Mouse (Mus musculus) kidney, embryonic 15.5 days (tissue): ENCODE data around the gene Gja10. TPM values are rescaled to one million over a fixed set of nuclear protein-coding genes. Genes with fewer than 3 reads are reported as not detected.
A peak's percentile ranks its signal among the peaks of the same experiment; 100 is the strongest.

Source experiments
- ATAC-seq: fragments of 200-750 bp; cut with Nextera tagmentation; replicated peaks from 2 replicates; pipeline ENCODE4 v1.8.0; 2017; ENCODE audit warnings: moderate TSS enrichment; ENCODE audit not compliant: low FRiP score
- H3K27ac ChIP-seq: fragments of 300-500 bp; sonication (generic); 2 replicates; pipeline ENCODE4 v1.5.1; 2015; ENCODE audit warnings: mild to moderate bottlenecking, inconsistent platforms
- H3K27me3 ChIP-seq: fragments of 300-500 bp; sonication (generic); 2 replicates; pipeline ENCODE4 v1.6.1; 2015; ENCODE audit warnings: inconsistent platforms
- H3K36me3 ChIP-seq: fragments of 300-500 bp; sonication (generic); 2 replicates; pipeline ENCODE4 v1.6.1; 2015; ENCODE audit warnings: inconsistent platforms
- H3K4me1 ChIP-seq: fragments of 300-500 bp; sonication (generic); 2 replicates; pipeline ENCODE4 v1.6.1; 2015; ENCODE audit warnings: inconsistent platforms
- H3K4me2 ChIP-seq: fragments of 300-500 bp; sonication (generic); 2 replicates; pipeline ENCODE4 v1.6.1; 2015; ENCODE audit warnings: moderate library complexity, mild to moderate bottlenecking, inconsistent platforms
- H3K4me3 ChIP-seq: fragments of 300-500 bp; sonication (generic); replicated peaks from 2 replicates; pipeline ENCODE4 v1.5.1; 2015; ENCODE audit warnings: mild to moderate bottlenecking, inconsistent platforms
- H3K9ac ChIP-seq: fragments of 300-500 bp; sonication (generic); 2 replicates; pipeline ENCODE4 v1.6.1; 2015; ENCODE audit warnings: mild to moderate bottlenecking, inconsistent platforms
- H3K9me3 ChIP-seq: fragments of 300-500 bp; sonication (generic); replicated peaks from 2 replicates; pipeline ENCODE4 v1.6.1; 2016; ENCODE audit warnings: inconsistent platforms
- WGBS: fragments of 180-500 bp; shearing (Covaris S2); methylation state at CpG from one replicate; pipeline ENCODE4 v1.1.7; 2015; ENCODE audit warnings: mixed read lengths; 5-methylcytosine and 5-hydroxymethylcytosine counted together
- polyA plus RNA-seq: library from polyadenylated mRNA; unstranded; fragments of >200 nt; fragmentation: Nextera tagmentation; extraction: Ambion mirVana; gene quantifications from 2 replicates; pipeline ENCODE4 v1.2.1, GENCODE M21; 2015

Gja10 gene
- polyA plus RNA-seq, 1 experiment from 2014 or later: not detected

- H3K9me3 ChIP-seq: no peaks in the 10 kb centered on the region
- H3K4me1 ChIP-seq: peaks cover 10% of the 10 kb centered on the region; the same call in 1 of the 2 replicates
- no peak for ATAC-seq
- no peak overlapping the region for H3K27ac ChIP-seq
- WGBS: 90% methylated on average over 5 of the region's 5 CpGs
- H3K27me3 ChIP-seq: no peaks in the 10 kb centered on the region
- no peaks in the 10 kb centered on the region; the same call in 1 of the 2 replicates for H3K36me3 ChIP-seq
- no peak overlapping the region for H3K4me2 ChIP-seq
- no peak overlapping the region for H3K9ac ChIP-seq
- no peak overlapping the region for H3K4me3 ChIP-seq
Measured at GRCm38 (mm10) chr4:32573586-32573985, 29.0 kb downstream of the Gja10 start.

DNA sequence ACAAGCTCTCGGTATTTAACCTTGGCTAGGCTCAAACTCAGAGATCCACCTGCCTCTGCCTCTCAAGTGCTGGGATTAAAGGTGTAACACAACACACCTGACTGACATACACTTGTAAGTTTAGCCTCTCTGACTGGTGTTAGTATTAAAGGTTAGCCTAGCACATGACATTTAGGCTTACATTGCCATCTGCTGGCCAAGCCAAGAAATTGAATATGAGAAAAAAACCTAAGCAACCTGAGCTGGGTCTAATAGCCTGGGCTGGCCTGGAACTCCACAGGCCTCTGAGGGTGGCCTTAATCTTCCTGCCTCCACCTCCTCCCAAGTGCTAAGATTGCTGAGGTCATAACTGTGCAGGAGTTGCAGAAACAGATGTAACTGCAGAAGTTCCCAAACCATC, 30.4 kb downstream of the Gja10 start:
- WGBS: 58% methylated on average over 1 of the region's 1 CpGs
- H3K9me3 ChIP-seq: no peaks in the 10 kb centered on the region
- H3K4me3 ChIP-seq: no peak overlapping the region
- H3K27ac ChIP-seq: no peak overlapping the region
- no peak overlapping the region for H3K4me2 ChIP-seq
- no peaks in the 10 kb centered on the region for H3K27me3 ChIP-seq
- ATAC-seq: peak; percentile 52; the same call in 1 of the 2 replicates
- no peaks in the 10 kb centered on the region; the same call in 1 of the 2 replicates for H3K36me3 ChIP-seq
- no peak overlapping the region for H3K9ac ChIP-seq
- H3K4me1 ChIP-seq: peaks cover 10% of the 10 kb centered on the region; the same call in 1 of the 2 replicates

DNA sequence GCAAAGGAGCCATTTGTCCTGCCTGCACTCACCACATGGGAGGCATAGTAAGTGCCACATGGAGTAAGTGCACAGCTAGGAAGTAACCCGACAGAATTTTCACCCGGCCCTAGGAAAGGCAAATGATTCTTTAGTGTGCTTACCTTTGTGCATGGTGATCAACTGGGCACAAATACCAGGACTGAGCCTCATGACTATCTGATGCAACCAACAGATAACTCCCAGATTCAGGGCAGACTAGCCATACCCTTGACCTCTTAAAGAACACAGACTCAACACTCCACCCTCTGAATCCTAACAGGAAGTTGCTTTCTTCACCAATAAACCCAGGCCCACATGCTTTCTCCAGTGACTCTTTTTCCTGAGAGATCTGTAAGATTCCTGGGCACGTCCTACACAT, 31.1 kb downstream of the Gja10 start:
- no peak overlapping the region for H3K9ac ChIP-seq
- no peak overlapping the region for H3K27ac ChIP-seq
- H3K27me3 ChIP-seq: no peaks in the 10 kb centered on the region
- no peak for ATAC-seq
- H3K4me2 ChIP-seq: no peak overlapping the region
- H3K4me1 ChIP-seq: peaks cover 10% of the 10 kb centered on the region; the same call in 1 of the 2 replicates
- H3K36me3 ChIP-seq: no peaks in the 10 kb centered on the region; the same call in 1 of the 2 replicates
- H3K4me3 ChIP-seq: no peak overlapping the region
- 56% methylated on average over 3 of the region's 3 CpGs for WGBS
- no peaks in the 10 kb centered on the region for H3K9me3 ChIP-seq

DNA sequence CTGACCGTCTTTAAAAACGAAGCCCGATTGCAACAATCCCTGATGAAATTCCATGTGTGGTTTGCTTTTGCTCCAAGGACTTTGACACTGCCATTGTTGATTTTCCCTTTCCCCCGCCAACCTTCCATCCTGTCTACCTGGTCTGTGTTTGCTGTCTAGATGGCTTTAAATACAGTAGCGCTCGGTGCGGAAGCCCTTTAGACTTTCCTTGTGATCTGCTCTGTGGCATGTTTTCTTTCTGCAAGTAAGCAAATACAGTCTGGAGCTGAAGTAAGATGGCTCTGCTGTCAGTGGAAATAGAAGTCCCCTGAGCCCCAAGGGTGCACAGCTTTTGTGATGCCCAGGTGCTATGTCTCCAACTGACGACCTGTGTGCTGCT, 31.6 kb downstream of the Gja10 start:
- WGBS: 71% methylated on average over 8 of the region's 8 CpGs
- no peaks in the 10 kb centered on the region for H3K27me3 ChIP-seq
- no peak overlapping the region for H3K4me2 ChIP-seq
- no peak overlapping the region for H3K9ac ChIP-seq
- H3K9me3 ChIP-seq: no peaks in the 10 kb centered on the region
- no peaks in the 10 kb centered on the region; the same call in 1 of the 2 replicates for H3K36me3 ChIP-seq
- peaks cover 10% of the 10 kb centered on the region; the same call in 1 of the 2 replicates for H3K4me1 ChIP-seq
- no peak overlapping the region for H3K4me3 ChIP-seq
- ATAC-seq: no peak
- no peak overlapping the region for H3K27ac ChIP-seq

- Histone ChIP-seq H3K4me1 (peaks cover 10% of the 10 kb centered on the region; the same call in 1 of the 2 replicates), H3K36me3 (no peaks in the 10 kb centered on the region; the same call in 1 of the 2 replicates), H3K9ac (no peak overlapping the region), H3K4me3 (no peak overlapping the region), H3K27ac (no peak overlapping the region), H3K4me2 (no peak overlapping the region), H3K9me3 (no peaks in the 10 kb centered on the region), H3K27me3 (no peaks in the 10 kb centered on the region)
- 61% methylated on average over 17 of the region's 17 CpGs for WGBS
- ATAC-seq: no peak
Measured at GRCm38 (mm10) chr4:32569995-32570938, 32.3 kb downstream of the Gja10 start.

DNA sequence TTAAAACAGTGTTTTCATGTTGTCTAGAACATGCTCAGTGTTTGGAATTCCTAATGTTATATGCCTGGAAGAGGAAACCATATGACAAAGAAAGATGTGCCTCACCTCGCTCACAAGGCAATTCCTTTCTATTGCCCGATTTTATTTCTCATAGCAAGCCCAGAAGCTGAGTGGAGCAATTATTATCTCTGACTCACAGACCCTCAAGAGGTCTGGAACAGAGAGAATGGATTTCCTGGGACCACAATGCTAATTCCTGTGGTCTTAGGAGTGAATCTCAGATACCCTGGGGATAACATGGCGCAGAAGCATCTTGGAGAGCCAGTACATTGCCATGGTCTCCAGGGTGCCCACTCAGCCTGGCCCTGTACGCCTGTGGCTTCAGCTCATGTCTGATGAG, 33.5 kb downstream of the Gja10 start:
- no peaks in the 10 kb centered on the region for H3K9me3 ChIP-seq
- no peak overlapping the region for H3K4me2 ChIP-seq
- no peak overlapping the region for H3K4me3 ChIP-seq
- ATAC-seq: no peak
- H3K4me1 ChIP-seq: peaks cover 10% of the 10 kb centered on the region; the same call in 1 of the 2 replicates
- no peak overlapping the region for H3K9ac ChIP-seq
- WGBS: 84% methylated on average over 4 of the region's 4 CpGs
- H3K27ac ChIP-seq: no peak overlapping the region
- no peaks in the 10 kb centered on the region for H3K27me3 ChIP-seq
- no peaks in the 10 kb centered on the region; the same call in 1 of the 2 replicates for H3K36me3 ChIP-seq

- Histone ChIP-seq H3K36me3 (peaks cover 18% of the 10 kb centered on the region), H3K27me3 (no peaks in the 10 kb centered on the region), H3K4me1 (peaks cover 19% of the 10 kb centered on the region), H3K4me2 (no peak overlapping the region), H3K4me3 (no peak overlapping the region), H3K9me3 (no peaks in the 10 kb centered on the region), H3K27ac (no peak overlapping the region), H3K9ac (no peak overlapping the region)
- WGBS: 84% methylated on average over 8 of the region's 8 CpGs
- no peak for ATAC-seq
Measured at GRCm38 (mm10) chr4:32564918-32565317, 37.6 kb downstream of the Gja10 start.

DNA sequence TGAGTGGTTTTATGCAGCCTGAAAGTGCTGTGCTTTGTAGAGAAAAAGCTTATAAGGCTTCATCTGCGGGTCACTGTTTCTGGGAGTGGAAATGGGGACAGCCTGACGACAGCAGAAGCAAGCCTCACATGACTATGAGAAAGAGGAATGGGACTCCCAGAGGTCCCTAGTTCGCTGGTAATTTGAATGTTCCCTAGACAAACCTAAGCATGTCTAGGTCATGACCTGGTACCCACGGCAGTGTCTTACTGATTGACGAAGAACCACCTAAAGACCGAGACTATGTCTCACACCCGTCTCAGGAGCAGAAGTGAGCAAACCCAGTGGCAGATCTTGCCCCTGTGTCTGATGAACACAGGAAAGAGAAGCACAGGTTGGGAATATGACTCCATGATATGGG, 38.1 kb downstream of the Gja10 start:
- WGBS: 81% methylated on average over 7 of the region's 7 CpGs
- no peak overlapping the region for H3K27ac ChIP-seq
- peaks cover 16% of the 10 kb centered on the region for H3K4me1 ChIP-seq

DNA sequence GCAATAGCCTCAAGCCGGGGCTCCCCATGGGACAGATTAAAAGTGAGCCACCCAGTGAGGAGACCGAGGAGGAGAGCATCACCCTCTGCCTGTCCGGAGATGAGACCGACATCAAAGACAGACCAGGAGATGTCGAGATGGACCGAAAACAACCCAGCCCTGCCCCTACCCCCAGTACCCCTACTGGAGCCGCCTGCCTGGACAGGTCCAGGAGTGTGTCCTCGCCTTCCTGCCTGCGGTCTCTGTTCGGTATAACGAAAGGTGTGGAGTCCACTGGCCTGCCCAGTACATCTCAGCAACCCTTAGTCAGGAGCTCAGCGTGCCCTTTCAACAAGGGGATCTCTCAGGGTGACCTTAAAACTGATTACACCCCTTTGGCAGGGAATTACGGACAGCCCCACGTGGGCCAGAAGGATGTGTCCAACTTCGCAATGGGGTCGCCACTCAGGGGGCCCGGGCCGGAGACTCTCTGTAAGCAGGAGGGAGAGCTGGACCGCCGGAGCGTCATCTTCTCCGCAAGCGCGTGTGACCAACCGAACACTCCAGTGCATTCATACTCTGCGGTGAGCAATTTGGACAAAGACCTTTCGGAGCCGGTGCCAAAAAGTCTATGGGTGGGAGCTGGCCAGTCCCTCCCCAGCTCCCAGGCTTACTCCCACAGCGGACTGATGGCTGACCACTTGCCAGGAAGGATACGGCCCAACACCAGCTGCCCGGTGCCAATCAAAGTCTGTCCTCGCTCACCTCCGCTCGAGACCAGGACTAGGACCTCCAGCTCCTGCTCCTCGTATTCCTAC, 40.0 kb downstream of the Gja10 start:
- Histone ChIP-seq H3K27me3 (no peaks in the 10 kb centered on the region), H3K36me3 (peaks cover 18% of the 10 kb centered on the region), H3K4me1 (peaks cover 16% of the 10 kb centered on the region), H3K4me3 (no peak overlapping the region), H3K9ac (no peak overlapping the region), H3K9me3 (no peaks in the 10 kb centered on the region), H3K27ac (no peak overlapping the region), H3K4me2 (no peak overlapping the region)
- no peak; the same call in 1 of the 2 replicates for ATAC-seq
- WGBS: 92% methylated on average over 35 of the region's 35 CpGs

More for the DNA sequence above, 38.1 kb downstream of the Gja10 start:
- no peak for ATAC-seq
- Histone ChIP-seq H3K4me3 (no peak overlapping the region), H3K4me2 (no peak overlapping the region), H3K9me3 (no peaks in the 10 kb centered on the region), H3K9ac (no peak overlapping the region), H3K27me3 (no peaks in the 10 kb centered on the region), H3K36me3 (peaks cover 18% of the 10 kb centered on the region)

DNA sequence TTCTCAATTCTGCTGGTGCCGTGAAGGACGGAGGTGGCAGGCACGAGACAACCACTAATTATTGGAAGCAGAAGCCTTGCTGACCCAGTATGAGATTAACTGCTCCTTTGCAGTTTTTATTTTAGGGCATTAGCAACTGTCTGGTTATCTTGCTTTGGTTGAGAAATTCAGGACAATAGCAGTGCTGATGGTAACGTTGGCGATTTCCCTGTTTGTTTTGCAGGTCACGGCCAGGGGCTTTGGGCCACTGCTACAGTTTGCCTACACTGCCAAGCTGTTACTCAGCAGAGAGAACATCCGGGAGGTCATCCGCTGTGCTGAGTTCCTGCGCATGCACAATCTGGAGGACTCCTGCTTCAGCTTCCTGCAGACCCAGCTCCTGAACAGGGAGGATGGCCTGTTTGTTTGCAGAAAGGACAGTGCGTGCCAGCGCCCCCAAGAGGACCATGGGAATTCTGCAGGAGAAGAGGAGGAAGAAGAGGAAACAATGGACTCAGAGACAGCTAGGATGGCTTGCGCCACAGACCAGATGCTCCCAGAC, 40.9 kb downstream of the Gja10 start:
- Histone ChIP-seq H3K4me2 (no peak overlapping the region), H3K9ac (no peak overlapping the region), H3K4me3 (no peak overlapping the region), H3K4me1 (peaks cover 16% of the 10 kb centered on the region), H3K27me3 (no peaks in the 10 kb centered on the region), H3K9me3 (no peaks in the 10 kb centered on the region), H3K36me3 (peaks cover 18% of the 10 kb centered on the region), H3K27ac (0 out of 2 replicates have a peak overlapping the region, but pooled peaks have one; percentile 4)
- 49% methylated on average over 12 of the region's 12 CpGs for WGBS
- ATAC-seq: no peak

GRCm38 (mm10) chr4:32560724-32561554, 41.6 kb downstream of the Gja10 start:
- Histone ChIP-seq H3K27ac (peak overlapping the region; percentile 59), H3K9me3 (no peaks in the 10 kb centered on the region), H3K4me3 (no peak overlapping the region), H3K27me3 (no peaks in the 10 kb centered on the region), H3K4me2 (no peak overlapping the region), H3K9ac (no peak overlapping the region), H3K36me3 (peaks cover 18% of the 10 kb centered on the region), H3K4me1 (peaks cover 16% of the 10 kb centered on the region)
- 61% methylated on average over 8 of the region's 8 CpGs for WGBS
- ATAC-seq: no peak; the same call in 1 of the 2 replicates
